Mouse (Mus musculus) heart, embryonic 12.5 days (tissue): ENCODE data around the gene Son. TPM values are rescaled to one million over a fixed set of nuclear protein-coding genes. Genes with fewer than 3 reads are reported as not detected.

Experiments
- ATAC-seq: fragments of 200-750 bp; cut with Nextera tagmentation; 2 replicates; pipeline ENCODE4 v1.8.0; 2017; ENCODE audit warnings: moderate TSS enrichment, moderate library complexity; ENCODE audit not compliant: insufficient number of reproducible peaks, low FRiP score
- H3K27ac ChIP-seq: fragments of 300-500 bp; sonication (generic); 2 replicates; pipeline ENCODE4 v1.5.1; 2016; ENCODE audit warnings: mild to moderate bottlenecking, moderate library complexity; ENCODE audit not compliant: poor library complexity, severe bottlenecking
- H3K27me3 ChIP-seq: fragments of 300-500 bp; sonication (generic); replicated peaks from 2 replicates; pipeline ENCODE4 v1.6.1; 2016; ENCODE audit warnings: mild to moderate bottlenecking, moderate library complexity
- H3K36me3 ChIP-seq: fragments of 300-500 bp; sonication (generic); 2 replicates; pipeline ENCODE4 v1.6.1; 2016; ENCODE audit warnings: mild to moderate bottlenecking, moderate library complexity
- H3K4me1 ChIP-seq: fragments of 300-500 bp; sonication (generic); replicated peaks from 2 replicates; pipeline ENCODE4 v1.6.1; 2016; ENCODE audit warnings: mild to moderate bottlenecking
- H3K4me2 ChIP-seq: fragments of 300-500 bp; sonication (generic); 2 replicates; pipeline ENCODE4 v1.6.1; 2016; ENCODE audit warnings: mild to moderate bottlenecking, moderate library complexity
- H3K4me3 ChIP-seq: fragments of 300-500 bp; sonication (generic); 2 replicates; pipeline ENCODE4 v1.5.1; 2016; ENCODE audit warnings: mild to moderate bottlenecking
- H3K9ac ChIP-seq: fragments of 300-500 bp; sonication (generic); 2 replicates; pipeline ENCODE4 v1.6.1; 2016; ENCODE audit warnings: mild to moderate bottlenecking, moderate library complexity
- H3K9me3 ChIP-seq: fragments of 300-500 bp; sonication (generic); replicated peaks from 2 replicates; pipeline ENCODE4 v1.6.1; 2016; ENCODE audit warnings: mild to moderate bottlenecking, moderate library complexity
- WGBS: fragments of 180-500 bp; shearing (Covaris S2); methylation state at CpG from one replicate; pipeline ENCODE4 v1.1.7; 2016; 5-methylcytosine and 5-hydroxymethylcytosine counted together
- polyA plus RNA-seq: library from polyadenylated mRNA; unstranded; fragments of >200 nt; fragmentation: Nextera tagmentation; extraction: Ambion mirVana; gene quantifications from 2 replicates; pipeline ENCODE4 v1.2.1, GENCODE M21; 2016

The Son gene
- polyA plus RNA-seq, 1 experiment from 2014 or later = 97.8 TPM

GRCm38 (mm10) chr16:91716927-91717349 lies 69.6 kb downstream of the Son start:
- Histone ChIP-seq H3K27ac (peak overlapping the region; percentile 46; the same call in 1 of the 2 replicates), H3K27me3 (no peaks in the 10 kb centered on the region), H3K4me1 (no peaks in the 10 kb centered on the region), H3K4me3 (no peak overlapping the region), H3K36me3 (peaks cover 69% of the 10 kb centered on the region), H3K9ac (no peak overlapping the region), H3K4me2 (no peak overlapping the region), H3K9me3 (no peaks in the 10 kb centered on the region)
- WGBS = 52% methylated on average over 11 of the region's 11 CpGs
- ATAC-seq = peak; percentile 97

GRCm38 (mm10) chr16:91717399-91717798 lies 70.1 kb downstream of the Son start:
- peak; percentile 58 for ATAC-seq
- Histone ChIP-seq H3K27ac (peak overlapping the region; percentile 77), H3K27me3 (no peaks in the 10 kb centered on the region), H3K36me3 (peaks cover 71% of the 10 kb centered on the region), H3K4me1 (no peaks in the 10 kb centered on the region), H3K4me2 (no peak overlapping the region), H3K4me3 (no peak overlapping the region), H3K9me3 (no peaks in the 10 kb centered on the region), H3K9ac (no peak overlapping the region)
- WGBS = 64% methylated on average over 4 of the region's 4 CpGs

GRCm38 (mm10) chr16:91724247-91724646 lies 76.9 kb downstream of the Son start:
- H3K27ac ChIP-seq = no peak overlapping the region
- H3K4me2 ChIP-seq = no peak overlapping the region
- WGBS = 48% methylated on average over 3 of the region's 3 CpGs
- no peak overlapping the region for H3K4me3 ChIP-seq
- no peaks in the 10 kb centered on the region for H3K27me3 ChIP-seq
- no peaks in the 10 kb centered on the region for H3K9me3 ChIP-seq
- H3K4me1 ChIP-seq = peaks cover 11% of the 10 kb centered on the region
- peaks cover 31% of the 10 kb centered on the region for H3K36me3 ChIP-seq
- no peak for ATAC-seq
- H3K9ac ChIP-seq = no peak overlapping the region

GRCm38 (mm10) chr16:91727433-91727832 lies 80.1 kb downstream of the Son start:
- Histone ChIP-seq H3K9ac (peak overlapping the region; percentile 74; the same call in 1 of the 2 replicates), H3K4me2 (peak overlapping the region; percentile 81), H3K9me3 (no peaks in the 10 kb centered on the region), H3K27me3 (no peaks in the 10 kb centered on the region), H3K4me1 (peaks cover 22% of the 10 kb centered on the region), H3K4me3 (peak overlapping the region; percentile 85), H3K27ac (0 out of 2 replicates have a peak overlapping the region, but pooled peaks have one; percentile 68), H3K36me3 (peaks cover 13% of the 10 kb centered on the region)
- 85% methylated on average over 15 of the region's 15 CpGs for WGBS
- ATAC-seq = no peak

- H3K4me2 ChIP-seq = peak within 1 kb of the TSS; percentile 81
- under 1% methylated on average over 46 of the region's 46 CpGs for WGBS
- H3K27me3 ChIP-seq = no peaks in the 10 kb centered on the region
- peak within 1 kb of the TSS; percentile 92 for H3K9ac ChIP-seq
- ATAC-seq = peak; percentile 95
- H3K4me3 ChIP-seq = peak within 1 kb of the TSS; percentile 85
- H3K9me3 ChIP-seq = no peaks in the 10 kb centered on the region
- H3K4me1 ChIP-seq = peaks cover 22% of the 10 kb centered on the region
- peaks cover 12% of the 10 kb centered on the region for H3K36me3 ChIP-seq
- peak within 1 kb of the TSS; percentile 94 for H3K27ac ChIP-seq
Observed at GRCm38 (mm10) chr16:91728123-91729065, 81.1 kb downstream of the Son start, which contains the start of gene Cryzl1. TSS of gene Cryzl1 (minus strand) at chr16:91728975.

Other genes starting within 250 kb of the Son start
- gene Il10rb, start 241.3 kb upstream of the Son start, polyA plus RNA-seq = 40.1 and 42.6 TPM in 2 replicates
- 40.0 and 40.1 TPM in 2 replicates for gene Ifnar1, start 162.3 kb upstream of the Son start, polyA plus RNA-seq
- 99.4 and 110 TPM in 2 replicates for gene Ifngr2, start 100.4 kb upstream of the Son start, polyA plus RNA-seq
- 57.4 and 60.8 TPM in 2 replicates for gene Tmem50b, start 49.7 kb upstream of the Son start, polyA plus RNA-seq
- gene Dnajc28, start 28.5 kb upstream of the Son start, polyA plus RNA-seq = 3.5 and 3.8 TPM in 2 replicates
- 87.4 and 90.7 TPM in 2 replicates for gene Gart, start 554 bp upstream of the Son start, polyA plus RNA-seq
- 20.9 and 22.5 TPM in 2 replicates for gene Donson, start 41.3 kb downstream of the Son start, polyA plus RNA-seq
- 48.2 and 54.5 TPM in 2 replicates for gene Cryzl1, start 81.5 kb downstream of the Son start, polyA plus RNA-seq
- 29.7 and 31.2 TPM in 2 replicates for gene Itsn1, start 81.8 kb downstream of the Son start, polyA plus RNA-seq